Mouse (Mus musculus) limb, embryonic 15.5 days (tissue): ENCODE results near the gene Chrm5. TPM values are rescaled to one million over a fixed set of nuclear protein-coding genes. Genes with fewer than 3 reads are reported as not detected.

Experiments used
- ATAC-seq: fragments of 200-750 bp; cut with Nextera tagmentation; 2 replicates; pipeline ENCODE4 v1.8.0; 2017; ENCODE audit warnings: low read depth, moderate TSS enrichment; ENCODE audit not compliant: insufficient number of reproducible peaks, low FRiP score, low TSS enrichment
- H3K27ac ChIP-seq: fragments of 300-500 bp; sonication (generic); 2 replicates; pipeline ENCODE4 v1.5.1; 2015; ENCODE audit warnings: moderate library complexity, mild to moderate bottlenecking, inconsistent platforms
- H3K27me3 ChIP-seq: fragments of 300-500 bp; sonication (generic); 2 replicates; pipeline ENCODE4 v1.6.1; 2015; ENCODE audit warnings: inconsistent platforms
- H3K36me3 ChIP-seq: fragments of 300-500 bp; sonication (generic); 2 replicates; pipeline ENCODE4 v1.6.1; 2015; ENCODE audit warnings: inconsistent platforms
- H3K4me1 ChIP-seq: fragments of 300-500 bp; sonication (generic); 2 replicates; pipeline ENCODE4 v1.6.1; 2015; ENCODE audit warnings: inconsistent platforms
- H3K4me2 ChIP-seq: fragments of 300-500 bp; sonication (generic); 2 replicates; pipeline ENCODE4 v1.6.1; 2015; ENCODE audit warnings: mild to moderate bottlenecking, inconsistent platforms
- H3K4me3 ChIP-seq: fragments of 300-500 bp; sonication (generic); 2 replicates; pipeline ENCODE4 v1.5.1; 2015; ENCODE audit warnings: mild to moderate bottlenecking, inconsistent platforms
- H3K9ac ChIP-seq: fragments of 300-500 bp; sonication (generic); 2 replicates; pipeline ENCODE4 v1.6.1; 2015; ENCODE audit warnings: inconsistent platforms
- H3K9me3 ChIP-seq: fragments of 300-500 bp; sonication (generic); 2 replicates; pipeline ENCODE4 v1.6.1; 2016; ENCODE audit warnings: inconsistent platforms
- WGBS: fragments of 180-500 bp; shearing (Covaris S2); methylation state at CpG from one replicate; pipeline ENCODE4 v1.1.7; 2015; 5-methylcytosine and 5-hydroxymethylcytosine counted together
- polyA plus RNA-seq: library from polyadenylated mRNA; unstranded; fragments of >200 nt; fragmentation: Nextera tagmentation; extraction: Ambion mirVana; gene quantifications from 2 replicates; pipeline ENCODE4 v1.2.1, GENCODE M21; 2015

Gene Chrm5
- polyA plus RNA-seq, 1 experiment from 2014 or later = 0.12 TPM

DNA sequence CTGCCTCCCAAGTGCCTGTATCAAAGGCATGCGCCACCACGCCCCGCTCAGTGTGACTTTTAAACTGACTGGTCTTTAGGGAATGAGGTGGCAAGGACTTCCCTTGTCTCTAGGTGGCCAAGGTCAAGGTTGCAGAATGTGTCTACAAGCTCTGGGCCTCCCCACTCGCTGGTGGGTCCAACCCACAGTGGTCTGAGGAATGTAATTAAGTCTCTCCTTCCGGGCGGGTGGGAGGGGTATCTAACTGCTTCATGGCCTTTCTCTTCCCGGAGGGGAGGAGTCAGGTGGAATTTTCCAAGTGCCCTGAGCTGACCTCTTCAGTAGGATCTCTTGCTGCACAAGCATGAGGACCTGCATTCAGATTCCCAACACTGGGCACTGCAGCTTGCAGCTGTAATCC lies 17.3 kb upstream of the Chrm5 start:
- Histone ChIP-seq H3K27me3 (no peaks in the 10 kb centered on the region), H3K9ac (no peak overlapping the region)
- WGBS = 56% methylated on average over 7 of the region's 7 CpGs

DNA sequence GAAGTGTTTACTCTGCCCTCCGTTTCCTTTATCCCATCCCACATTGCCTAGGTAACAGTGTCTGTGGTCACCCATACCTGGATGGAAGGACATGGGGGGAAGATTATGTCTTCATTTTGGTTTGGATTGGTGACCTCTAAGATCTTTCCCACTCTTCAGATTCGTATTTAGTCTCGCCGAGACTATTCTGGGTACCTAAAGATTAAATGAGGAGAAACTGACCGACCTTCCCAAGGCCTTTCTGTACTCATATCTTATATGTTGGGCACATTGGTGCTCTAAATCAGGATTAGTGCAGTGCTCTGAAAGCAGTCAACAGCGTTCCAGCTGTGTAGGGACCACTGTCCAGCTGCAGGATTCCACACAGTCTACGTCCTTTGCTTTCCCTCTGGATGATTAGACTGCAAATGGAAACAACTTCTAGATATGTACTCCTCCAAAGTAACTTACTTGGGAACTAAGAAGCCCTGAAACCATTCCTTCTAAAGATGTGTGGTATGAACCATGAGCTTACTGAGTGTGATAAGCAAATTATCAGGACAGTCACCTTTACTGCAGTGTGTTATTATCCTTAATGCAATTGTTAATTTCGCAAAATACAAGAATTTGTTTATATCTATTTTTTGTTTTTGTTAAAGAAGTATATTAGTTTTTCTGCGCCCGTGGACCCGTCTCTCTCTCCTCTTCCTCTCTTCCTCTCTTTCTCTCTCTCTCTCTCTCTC lies 13.1 kb upstream of the Chrm5 start:
- no peaks in the 10 kb centered on the region for H3K9me3 ChIP-seq
- peak overlapping the region; percentile 99 for H3K27ac ChIP-seq
- H3K4me2 ChIP-seq = peak overlapping the region; percentile 69
- peak overlapping the region; percentile 98 for H3K9ac ChIP-seq
- H3K36me3 ChIP-seq = no peaks in the 10 kb centered on the region
- ATAC-seq = no peak
- H3K4me1 ChIP-seq = peaks cover 13% of the 10 kb centered on the region
- peak overlapping the region; percentile 77 for H3K4me3 ChIP-seq
- WGBS = 39% methylated on average over 11 of the region's 11 CpGs
- H3K27me3 ChIP-seq = no peaks in the 10 kb centered on the region

More for the DNA sequence above, 17.3 kb upstream of the Chrm5 start:
- Histone ChIP-seq H3K9me3 (no peaks in the 10 kb centered on the region), H3K36me3 (no peaks in the 10 kb centered on the region), H3K4me1 (peaks cover 9% of the 10 kb centered on the region), H3K4me2 (no peak overlapping the region), H3K27ac (no peak overlapping the region), H3K4me3 (no peak overlapping the region)
- no peak for ATAC-seq

DNA sequence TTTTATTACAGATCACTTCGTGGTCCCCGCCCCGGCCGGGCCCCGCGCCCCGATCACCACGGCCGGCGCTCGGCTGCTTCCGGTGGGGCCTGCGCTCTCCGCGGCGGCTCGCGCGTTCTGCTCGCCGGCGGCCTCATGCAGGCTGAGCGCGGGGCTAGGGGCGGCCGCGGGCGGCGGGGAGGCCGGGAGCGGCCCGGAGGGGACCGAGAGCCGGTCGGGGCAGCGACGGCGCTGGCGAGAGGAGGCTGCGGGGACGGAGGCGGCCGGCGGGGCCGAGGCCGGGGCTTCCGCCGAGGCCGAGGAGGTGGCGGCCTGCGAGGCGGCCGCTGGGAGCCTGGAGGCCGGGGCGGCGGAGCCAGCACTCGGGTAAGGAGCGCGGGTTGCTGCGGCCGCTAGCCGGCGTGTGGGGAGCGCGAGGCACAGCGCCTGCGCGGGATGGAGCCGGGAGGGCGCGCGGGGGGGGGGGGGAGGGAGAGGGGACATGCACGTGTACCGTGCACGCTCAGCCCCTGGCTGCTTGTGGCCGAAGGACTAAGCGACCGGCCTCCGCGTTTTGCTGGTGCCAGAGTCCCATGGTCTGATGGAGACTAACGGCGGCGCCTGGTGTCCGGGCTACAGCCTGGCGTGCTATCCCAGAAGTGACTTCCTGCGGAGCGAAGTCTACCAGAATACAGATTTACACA lies 12.4 kb upstream of the Chrm5 start, which contains the start of gene Aven:
Gene Aven, plus strand, starts transcription at position 109 of the 683 bp plus-strand sequence.
- Histone ChIP-seq H3K9me3 (no peaks in the 10 kb centered on the region), H3K4me3 (peak within 1 kb of the TSS; percentile 77), H3K9ac (peak within 1 kb of the TSS; percentile 98), H3K4me1 (peaks cover 11% of the 10 kb centered on the region), H3K36me3 (no peaks in the 10 kb centered on the region), H3K27ac (peak within 1 kb of the TSS; percentile 99), H3K27me3 (no peaks in the 10 kb centered on the region), H3K4me2 (peak within 1 kb of the TSS; percentile 69)
- WGBS = under 1% methylated on average over 73 of the region's 87 CpGs
- ATAC-seq = peak; percentile 90

DNA sequence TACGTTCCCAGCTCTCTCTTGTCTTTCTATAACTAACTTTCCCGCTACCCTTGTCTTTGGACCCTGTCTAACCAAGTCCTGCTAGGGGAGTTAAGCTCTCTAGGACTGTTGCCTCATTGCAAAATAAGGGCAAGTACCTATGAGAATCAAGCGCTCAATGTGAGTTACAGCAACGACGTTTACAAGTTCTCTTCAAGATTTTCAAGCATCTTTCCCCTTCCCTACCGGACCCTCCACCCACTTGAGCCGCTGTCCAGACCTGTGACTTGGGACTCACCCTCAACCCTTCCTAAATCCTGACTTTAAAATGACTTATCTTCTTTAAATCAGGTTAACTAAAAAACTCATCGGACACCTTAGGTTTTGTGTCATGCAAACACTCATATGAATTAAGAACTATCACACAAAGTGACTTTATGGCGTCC lies 11.9 kb upstream of the Chrm5 start:
- no peaks in the 10 kb centered on the region for H3K27me3 ChIP-seq
- 6% methylated on average over 9 of the region's 9 CpGs for WGBS
- H3K4me2 ChIP-seq = peak overlapping the region; percentile 69
- H3K9me3 ChIP-seq = no peaks in the 10 kb centered on the region
- no peaks in the 10 kb centered on the region for H3K36me3 ChIP-seq
- H3K9ac ChIP-seq = peak overlapping the region; percentile 98
- H3K4me3 ChIP-seq = peak overlapping the region; percentile 77
- H3K4me1 ChIP-seq = peaks cover 11% of the 10 kb centered on the region
- H3K27ac ChIP-seq = peak overlapping the region; percentile 99
- 0 out of 2 replicates have a peak, but pooled peaks have one; percentile 32 for ATAC-seq

DNA sequence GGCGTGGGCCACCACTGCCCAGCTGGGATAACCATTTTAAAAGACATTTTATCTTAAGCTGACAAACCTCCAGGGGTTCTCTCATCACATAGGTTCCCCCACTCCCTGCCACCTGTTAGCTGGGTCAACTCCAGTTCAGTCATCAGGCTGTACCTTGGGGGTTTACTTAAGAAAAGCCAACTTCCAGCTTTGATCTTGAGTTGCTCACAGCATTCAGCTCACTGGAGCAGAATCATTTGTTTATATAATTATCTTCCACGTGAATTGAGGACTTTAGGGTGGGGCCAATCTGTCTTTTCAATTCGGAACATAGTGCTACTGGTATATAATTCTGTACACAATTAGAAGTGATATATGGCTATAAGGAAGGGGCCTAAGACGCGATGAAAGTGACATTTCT lies 11.1 kb upstream of the Chrm5 start:
- ATAC-seq = no peak
- no peak overlapping the region for H3K4me3 ChIP-seq
- peaks cover 11% of the 10 kb centered on the region for H3K4me1 ChIP-seq
- no peak overlapping the region for H3K4me2 ChIP-seq
- no peak overlapping the region for H3K9ac ChIP-seq
- no peaks in the 10 kb centered on the region for H3K36me3 ChIP-seq
- H3K9me3 ChIP-seq = no peaks in the 10 kb centered on the region
- WGBS = 68% methylated on average over 5 of the region's 5 CpGs
- no peaks in the 10 kb centered on the region for H3K27me3 ChIP-seq
- no peak overlapping the region for H3K27ac ChIP-seq

DNA sequence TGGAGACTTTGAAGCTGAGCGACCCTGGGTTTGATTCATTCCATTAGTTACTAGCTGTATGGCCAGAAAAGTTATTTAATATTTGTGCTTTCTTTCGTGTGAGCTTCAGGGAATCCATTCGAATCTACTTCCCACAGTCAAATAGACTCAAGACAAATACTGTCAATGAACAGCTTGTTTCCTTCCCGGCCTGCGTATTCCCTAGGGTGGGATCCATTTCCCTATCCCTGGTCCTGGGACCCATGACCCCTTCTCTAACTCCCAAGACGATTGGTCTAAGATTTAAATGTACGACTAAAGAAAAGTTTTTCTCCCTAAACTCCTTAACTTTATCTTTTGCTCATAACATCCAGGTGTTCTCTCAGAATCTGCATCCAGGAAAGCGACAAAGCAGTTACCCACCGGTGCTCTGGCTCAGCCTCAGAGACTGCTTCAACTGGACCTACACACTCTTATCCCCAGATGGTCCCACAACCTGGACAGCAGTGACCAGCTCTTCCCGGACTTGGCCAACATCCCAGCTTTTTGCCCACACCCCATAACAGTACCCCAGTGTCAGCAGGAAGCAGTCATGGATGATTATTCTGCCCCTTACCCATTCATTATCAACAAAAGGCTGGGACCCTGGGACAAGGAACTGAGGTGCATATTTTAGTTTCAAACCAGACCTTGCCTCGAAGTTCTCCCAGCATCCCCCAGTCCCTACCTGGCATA lies 10.1 kb upstream of the Chrm5 start:
- WGBS = 75% methylated on average over 11 of the region's 11 CpGs
- H3K9me3 ChIP-seq = no peaks in the 10 kb centered on the region
- ATAC-seq = no peak
- no peaks in the 10 kb centered on the region for H3K27me3 ChIP-seq
- H3K4me1 ChIP-seq = peaks cover 11% of the 10 kb centered on the region
- H3K27ac ChIP-seq = no peak overlapping the region
- no peak overlapping the region for H3K4me3 ChIP-seq
- H3K36me3 ChIP-seq = no peaks in the 10 kb centered on the region
- H3K9ac ChIP-seq = no peak overlapping the region
- H3K4me2 ChIP-seq = no peak overlapping the region

DNA sequence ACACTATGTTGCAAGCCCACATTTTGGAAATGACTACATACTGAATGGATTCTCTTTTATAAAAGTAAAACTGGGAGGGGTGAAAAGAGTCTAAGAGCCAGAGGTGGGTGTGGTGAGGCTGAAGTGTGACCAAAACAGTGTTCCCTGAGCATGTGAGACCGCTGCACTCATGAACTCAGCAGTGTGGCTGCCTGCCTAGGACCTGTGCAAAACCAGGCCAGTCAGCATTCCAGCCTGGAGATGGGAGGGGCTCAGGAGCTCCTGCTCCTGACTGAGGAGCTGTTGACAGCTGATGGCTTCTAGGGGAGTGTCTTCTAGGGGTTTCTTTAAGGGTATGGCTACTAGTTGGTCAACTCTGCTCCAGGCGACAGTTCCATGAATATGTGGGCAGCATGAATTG lies 4.3 kb upstream of the Chrm5 start:
- no peaks in the 10 kb centered on the region for H3K27me3 ChIP-seq
- no peaks in the 10 kb centered on the region for H3K36me3 ChIP-seq
- H3K4me2 ChIP-seq = no peak overlapping the region
- H3K9ac ChIP-seq = no peak overlapping the region
- H3K4me3 ChIP-seq = no peak overlapping the region
- H3K4me1 ChIP-seq = no peaks in the 10 kb centered on the region; the same call in 1 of the 2 replicates
- peak; percentile 58; the same call in 1 of the 2 replicates for ATAC-seq
- no peak overlapping the region for H3K27ac ChIP-seq
- 49% methylated on average over 2 of the region's 2 CpGs for WGBS
- H3K9me3 ChIP-seq = no peaks in the 10 kb centered on the region

DNA sequence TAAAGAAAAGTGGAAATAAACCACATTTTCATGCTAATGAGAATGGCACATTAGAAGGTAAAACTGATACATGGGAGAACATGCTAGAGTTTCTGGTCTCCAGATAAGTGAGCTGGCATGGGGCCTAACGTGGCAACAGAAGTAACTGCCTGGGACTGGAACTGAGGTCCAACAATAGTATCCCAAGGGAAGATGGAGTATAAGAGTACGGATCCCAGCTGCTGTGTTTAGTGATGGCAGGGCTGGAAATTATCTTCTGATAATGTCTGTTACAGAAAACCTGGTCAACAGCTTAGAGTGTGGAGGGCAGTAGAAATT lies 2.7 kb upstream of the Chrm5 start:
- 62% methylated on average over 2 of the region's 2 CpGs for WGBS
- no peaks in the 10 kb centered on the region for H3K9me3 ChIP-seq
- no peak overlapping the region for H3K9ac ChIP-seq
- no peak overlapping the region for H3K4me2 ChIP-seq
- no peak overlapping the region for H3K4me3 ChIP-seq
- no peaks in the 10 kb centered on the region for H3K27me3 ChIP-seq
- ATAC-seq = no peak
- H3K36me3 ChIP-seq = no peaks in the 10 kb centered on the region
- no peaks in the 10 kb centered on the region; the same call in 1 of the 2 replicates for H3K4me1 ChIP-seq
- peak overlapping the region; percentile 51; the same call in 1 of the 2 replicates for H3K27ac ChIP-seq

DNA sequence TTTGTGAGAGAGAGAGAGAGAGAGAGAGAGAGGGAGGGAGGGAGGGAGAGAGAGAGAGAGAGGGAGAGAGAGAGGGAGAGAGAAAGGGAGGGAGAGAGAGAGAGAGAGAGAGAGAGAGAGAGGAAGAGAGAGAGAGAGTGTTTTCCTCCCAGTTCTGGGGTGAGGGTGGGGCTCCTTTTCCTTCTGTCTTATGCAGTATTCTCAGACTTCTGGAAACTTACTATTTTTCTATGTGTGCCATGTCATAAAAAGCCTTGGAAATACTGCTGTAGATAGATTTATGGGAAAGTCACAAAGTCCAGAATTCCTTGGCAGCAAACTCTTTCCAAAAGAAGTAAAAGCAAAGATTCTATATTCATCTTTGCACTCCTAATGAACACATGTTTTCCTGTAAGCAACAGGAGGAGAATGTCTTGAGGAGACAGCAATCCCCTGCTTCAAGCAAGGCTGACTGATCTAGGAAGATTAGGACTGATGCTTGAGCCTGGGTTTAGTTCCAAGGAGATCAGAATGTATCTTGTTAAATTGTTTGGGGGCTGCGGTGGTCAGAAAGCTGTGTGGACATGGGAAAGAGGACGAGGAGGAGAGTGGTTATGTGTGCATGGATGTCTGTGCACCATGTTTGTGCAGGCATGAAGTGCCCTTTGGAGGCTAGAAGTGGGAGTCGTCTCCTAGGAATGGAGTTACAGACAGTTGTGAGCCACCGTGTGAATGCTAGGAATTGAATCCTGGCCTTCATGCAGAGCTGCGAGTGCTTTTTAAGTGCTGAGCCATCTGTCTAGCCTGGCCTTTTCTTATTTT lies 2.2 kb upstream of the Chrm5 start:
- no peaks in the 10 kb centered on the region for H3K9me3 ChIP-seq
- no peaks in the 10 kb centered on the region for H3K27me3 ChIP-seq
- no peak overlapping the region for H3K9ac ChIP-seq
- no peaks in the 10 kb centered on the region for H3K36me3 ChIP-seq
- peak overlapping the region; percentile 51 for H3K27ac ChIP-seq
- H3K4me3 ChIP-seq = no peak overlapping the region
- ATAC-seq = no peak
- H3K4me1 ChIP-seq = no peaks in the 10 kb centered on the region; the same call in 1 of the 2 replicates
- H3K4me2 ChIP-seq = no peak overlapping the region
- WGBS = 62% methylated on average over 5 of the region's 5 CpGs

DNA sequence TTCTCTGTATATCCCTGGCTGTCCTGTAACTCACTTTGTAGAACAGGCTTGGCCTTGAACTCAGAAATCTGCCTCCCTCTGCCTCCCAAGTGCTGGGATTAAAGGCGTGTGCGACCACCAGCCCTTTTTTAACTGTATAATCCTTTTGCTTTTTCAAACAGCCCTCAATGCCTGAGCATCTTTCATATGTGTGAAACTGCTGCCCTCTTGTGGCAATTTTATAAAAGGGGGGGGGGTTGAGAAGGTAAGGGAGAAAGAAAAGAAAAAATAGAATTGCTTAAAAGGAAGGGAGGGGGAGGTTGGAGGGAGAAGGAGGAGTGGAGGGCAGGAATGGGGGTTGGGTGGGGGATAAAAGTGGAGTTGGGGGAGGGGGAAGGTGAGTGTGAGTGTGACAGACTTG lies 995 bp upstream of the Chrm5 start:
- H3K4me3 ChIP-seq = no peak overlapping the region
- no peak overlapping the region for H3K27ac ChIP-seq
- no peak overlapping the region for H3K4me2 ChIP-seq
- ATAC-seq = no peak
- no peaks in the 10 kb centered on the region for H3K27me3 ChIP-seq
- no peaks in the 10 kb centered on the region for H3K9me3 ChIP-seq
- no peaks in the 10 kb centered on the region; the same call in 1 of the 2 replicates for H3K4me1 ChIP-seq
- no peaks in the 10 kb centered on the region for H3K36me3 ChIP-seq
- no peak overlapping the region for H3K9ac ChIP-seq
- 1% methylated on average over 2 of the region's 2 CpGs for WGBS

DNA sequence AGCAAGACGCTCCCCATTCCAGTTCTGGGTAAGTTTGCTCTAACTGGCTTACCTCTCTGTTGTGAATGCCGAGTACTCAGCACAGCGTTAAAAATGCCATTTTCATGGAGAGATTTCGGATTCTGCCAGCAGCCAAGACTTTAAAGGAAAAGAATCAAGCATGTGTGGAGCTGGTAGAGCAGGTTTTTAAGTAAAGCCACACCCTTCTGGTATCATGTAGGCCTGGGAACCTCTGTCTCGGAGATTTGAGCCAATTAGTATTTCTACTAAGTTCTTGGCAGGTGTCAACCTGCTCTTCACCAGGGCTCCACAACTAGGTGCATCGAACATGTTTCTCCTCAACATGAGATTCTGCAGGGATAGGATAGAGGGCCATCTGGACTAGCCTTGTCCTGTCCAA lies 4.0 kb downstream of the Chrm5 start:
- Histone ChIP-seq H3K9me3 (no peaks in the 10 kb centered on the region), H3K27me3 (no peaks in the 10 kb centered on the region), H3K27ac (peak overlapping the region; percentile 60; the same call in 1 of the 2 replicates), H3K9ac (no peak overlapping the region), H3K4me2 (no peak overlapping the region), H3K4me3 (no peak overlapping the region), H3K4me1 (no peaks in the 10 kb centered on the region), H3K36me3 (no peaks in the 10 kb centered on the region)
- 64% methylated on average over 6 of the region's 6 CpGs for WGBS
- ATAC-seq = no peak
